Mouse (Mus musculus): ENCODE measurements around the gene Btbd3.

DNA sequence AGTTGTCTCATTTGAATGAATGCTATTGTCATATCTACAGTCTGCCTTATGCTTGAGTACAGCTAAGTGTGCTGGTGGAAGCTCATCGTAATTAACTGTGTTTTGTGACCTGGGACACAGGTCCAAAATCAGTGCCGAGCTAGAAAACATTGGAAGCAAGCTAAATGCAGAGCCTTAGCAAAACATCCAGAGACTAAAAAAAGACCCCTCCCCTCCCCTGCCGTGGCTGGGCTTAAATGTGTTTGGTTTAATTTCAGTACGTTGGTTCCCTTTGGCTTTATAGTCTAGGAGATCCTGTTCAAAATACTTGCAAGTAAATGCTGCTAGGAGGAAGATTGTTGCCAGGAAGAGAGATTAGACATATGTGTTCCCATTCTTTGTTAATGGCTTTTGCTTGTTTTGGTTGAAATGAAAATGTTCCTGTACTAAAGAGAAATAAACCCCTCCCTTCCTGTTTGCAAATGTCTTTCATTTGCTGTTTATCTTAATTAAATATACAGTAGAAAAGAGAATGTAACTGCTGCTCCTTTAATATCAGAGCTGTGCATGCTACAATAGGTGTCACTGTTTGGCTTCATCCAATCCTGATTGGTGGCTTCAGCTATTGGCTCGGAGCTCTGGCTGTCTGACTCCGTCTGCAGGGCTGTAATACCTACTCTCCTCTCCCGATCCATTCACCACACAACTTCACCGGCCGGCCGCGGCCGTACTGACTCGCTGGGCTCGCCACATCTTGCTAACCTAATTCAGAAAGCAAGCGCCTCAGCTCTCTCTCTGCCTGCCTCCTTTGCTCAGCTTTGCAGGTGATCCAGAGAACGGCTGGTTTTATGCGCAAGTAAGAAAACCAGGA lies 21.7 kb downstream of the Btbd3 start:
- no peak for TF ChIP-seq POLR2A (IDR thresholded peaks at IDR 0.05; ENCODE audit: borderline replicate concordance, low read depth, low read length)
- TF ChIP-seq CTCF (IDR thresholded peaks at IDR 0.05; ENCODE audit: low read depth, low read length): no peak

All from bone marrow macrophage, adult 2 months (primary cell).